In the genomic region with DNA sequence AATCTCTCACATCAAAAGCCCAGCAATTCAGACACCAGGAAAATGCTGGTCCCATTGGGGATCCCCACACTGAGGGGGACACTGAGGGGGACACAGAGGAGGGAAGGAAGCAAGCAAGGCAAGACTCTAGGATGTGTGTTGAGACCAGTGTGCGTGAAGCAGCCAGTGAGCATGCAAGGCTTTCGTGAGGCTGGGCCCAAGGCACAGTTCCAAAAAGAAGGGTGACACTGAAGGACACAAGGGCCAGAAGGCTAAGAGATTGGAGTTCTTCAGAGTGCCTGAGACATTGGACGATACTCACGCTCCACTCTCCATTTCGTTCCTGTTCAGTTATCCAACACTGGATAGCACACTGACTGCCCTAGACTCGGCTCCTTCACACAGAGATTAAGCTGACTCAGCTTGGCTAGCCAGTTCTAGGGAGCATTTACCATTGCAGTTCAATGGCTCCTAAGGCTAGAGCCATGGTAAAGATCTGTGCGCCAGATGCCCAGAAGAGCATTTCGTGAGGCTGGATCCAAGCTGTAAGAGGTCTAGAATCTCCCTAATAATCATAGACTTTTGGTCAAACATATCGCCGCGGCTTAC, we compare ENCODE assay signal across 19 mouse cellular contexts.
DNase-seq lines count a peak whose midpoint lies in the region; ATAC-seq and TF ChIP-seq lines count a peak whose summit lies in the region.
"Had no signal": no experiment of that assay in that cellular context is flagged by ENCODE, and none has a peak within 500 bp of the region (broad histone marks: within the 10 kb centered on the region; RNA-seq: fewer than 3 reads in every experiment).

No protein-coding gene starts in this region.

- dilution Hi-C loops in CH12.LX (cut with MboI; ENCODE audit: extremely low pct_ligation_motif_present, extremely low pct_unique_long_range_greater_than_20kb, low sequenced_read_pairs), result no loop called here

- H3K9me3 ChIP-seq in CH12.LX (replicated peaks; ENCODE audit: low read length) (peaks cover 4% of the 10 kb centered on the region), ES-E14 (ENCODE audit: control insufficient read depth, insufficient read depth, low read depth, low read length) (no peaks in the 10 kb centered on the region)
- H3K9me3 ChIP-seq in limb, embryonic 13.5 days, result no peaks in the 10 kb centered on the region
- H3K9me3 ChIP-seq in liver, embryonic 11.5 days (ENCODE audit: control insufficient read depth, low read length), result no peaks in the 10 kb centered on the region
- H3K9me3 ChIP-seq in midbrain, embryonic 11.5 days (ENCODE audit: control insufficient read depth, low read length), result no peaks in the 10 kb centered on the region
- H3K9me3 ChIP-seq: embryonic facial prominence, embryonic 13.5 days; heart, embryonic 13.5 days; megakaryocyte, embryonic 14.5 days; neural tube, embryonic 12.5 days had no signal

- intact Hi-C loops in heart, postnatal 14 days (cut with DNase I), result no loop called here

- peaks cover 38 to 77% of the 10 kb centered on the region in 2 experiments for H3K4me1 ChIP-seq in CH12.LX (ENCODE audit: control insufficient read depth in 1 of 2, insufficient read depth in 2 of 2)
- H3K4me1 ChIP-seq in ES-E14 (ENCODE audit: control insufficient read depth in 2 of 2, insufficient read depth in 2 of 2, low read length in 2 of 2, poor library complexity in 1 of 2), result peaks cover 1 to 7% of the 10 kb centered on the region in 2 experiments; a peak in 2 of 4 replicates
- H3K4me1 ChIP-seq in limb, embryonic 13.5 days, result peaks cover 44% of the 10 kb centered on the region
- H3K4me1 ChIP-seq in liver, embryonic 11.5 days (replicated peaks; ENCODE audit: control insufficient read depth, insufficient read depth, low read length), result peaks cover 19% of the 10 kb centered on the region
- peaks cover 13% of the 10 kb centered on the region for H3K4me1 ChIP-seq in midbrain, embryonic 11.5 days (ENCODE audit: control insufficient read depth, insufficient read depth, low read length)

- H3K9ac ChIP-seq in CH12.LX (ENCODE audit: insufficient read depth, low read depth), result no peak overlapping the region
- no peak overlapping the region for H3K9ac ChIP-seq in ES-E14 (ENCODE audit: insufficient read depth, low read depth, low read length, poor library complexity, severe bottlenecking)
- no peak overlapping the region for H3K9ac ChIP-seq in limb, embryonic 13.5 days
- no peak overlapping the region for H3K9ac ChIP-seq in liver, embryonic 11.5 days (ENCODE audit: low read depth, low read length)
- H3K9ac ChIP-seq in midbrain, embryonic 11.5 days (ENCODE audit: low read length), result no peak overlapping the region
- H3K9ac ChIP-seq: embryonic facial prominence, embryonic 13.5 days; heart, embryonic 13.5 days; hindbrain, embryonic 14.5 days; liver, embryonic 14.5 days; lung, embryonic 14.5 days; neural tube, embryonic 12.5 days had no signal

- ATAC-seq in limb, embryonic 13.5 days (ENCODE audit: low FRiP score, low read depth), result no peak
- no peak for ATAC-seq in liver, embryonic 11.5 days (replicated peaks; ENCODE audit: low FRiP score)
- ATAC-seq in midbrain, embryonic 11.5 days (ENCODE audit: low FRiP score), result no peak

- TF ChIP-seq POLR2A in CH12.LX (IDR thresholded peaks at IDR 0.05; ENCODE audit: low read depth, low read length), result no peak

- no peaks in the 10 kb centered on the region for H3K79me2 ChIP-seq in CH12.LX (replicated peaks; ENCODE audit: control insufficient read depth, extremely low read depth, insufficient read depth, poor library complexity, severe bottlenecking)

- peak; percentile 3 for DNase-seq in heart, postnatal 4 days
- no peak for DNase-seq in heart, postnatal 14 days
- DNase-seq in CH12.LX (ENCODE audit: extremely low read depth) (no peak), ES-E14 (ENCODE audit: low read depth, low spot score) (no peak)
- no peak for DNase-seq in liver, embryonic 11.5 days (ENCODE audit: low spot score)
- no peak for DNase-seq in midbrain, embryonic 11.5 days (ENCODE audit: low spot score, missing footprints)
- DNase-seq: cerebellum, adult 2 months; cerebellum, postnatal 25 days; kidney, adult 18-20 months; lung, embryonic 14.5 days; lung, postnatal 36 days; midbrain, embryonic 14.5 days had no signal

- TF ChIP-seq RAD21 in CH12.LX (IDR thresholded peaks at IDR 0.05; ENCODE audit: low read depth, low read length), result no peak

- WGBS in limb, embryonic 13.5 days, result 94% methylated on average over 11 of the region's 11 CpGs
- WGBS in liver, embryonic 11.5 days, result 91% methylated on average over 11 of the region's 11 CpGs
- WGBS in midbrain, embryonic 11.5 days, result 92% methylated on average over 11 of the region's 11 CpGs

- no peak for TF ChIP-seq CTCF in CH12.LX (conservative IDR thresholded peaks at IDR 0.05 in 1 of 2, IDR thresholded peaks at IDR 0.05 in 1 of 2; ENCODE audit: low read depth in 2 of 2, low read length in 2 of 2)

- H3K27me3 ChIP-seq in CH12.LX (replicated peaks), result no peaks in the 10 kb centered on the region
- no peaks in the 10 kb centered on the region for H3K27me3 ChIP-seq in limb, embryonic 13.5 days
- H3K27me3 ChIP-seq in liver, embryonic 11.5 days (replicated peaks; ENCODE audit: control insufficient read depth, insufficient read depth, low read length), result no peaks in the 10 kb centered on the region
- H3K27me3 ChIP-seq in midbrain, embryonic 11.5 days (ENCODE audit: control insufficient read depth, insufficient read depth, low read length), result no peaks in the 10 kb centered on the region
- H3K27me3 ChIP-seq: embryonic facial prominence, embryonic 13.5 days; heart, embryonic 13.5 days; neural tube, embryonic 12.5 days had no signal

- no peak for TF ChIP-seq EP300 in CH12.LX (IDR thresholded peaks at IDR 0.05; ENCODE audit: low read length)

- H3K36me3 ChIP-seq in CH12.LX (replicated peaks in 1 of 2; ENCODE audit: control insufficient read depth in 1 of 2, insufficient read depth in 1 of 2, low read length in 1 of 2) (no peaks in the 10 kb centered on the region), ES-E14 (ENCODE audit: control insufficient read depth, insufficient read depth, low read length, poor library complexity, severe bottlenecking) (no peaks in the 10 kb centered on the region)
- no peaks in the 10 kb centered on the region for H3K36me3 ChIP-seq in limb, embryonic 13.5 days
- H3K36me3 ChIP-seq in liver, embryonic 11.5 days (ENCODE audit: control insufficient read depth, insufficient read depth, low read length), result no peaks in the 10 kb centered on the region
- no peaks in the 10 kb centered on the region for H3K36me3 ChIP-seq in midbrain, embryonic 11.5 days (ENCODE audit: control insufficient read depth, insufficient read depth, low read length)
- H3K36me3 ChIP-seq: embryonic facial prominence, embryonic 13.5 days; heart, embryonic 13.5 days; neural tube, embryonic 12.5 days had no signal

- H3K4me2 ChIP-seq in CH12.LX (ENCODE audit: insufficient read depth, low read depth, poor library complexity, severe bottlenecking), result no peak overlapping the region
- H3K4me2 ChIP-seq in limb, embryonic 13.5 days (replicated peaks), result no peak overlapping the region
- H3K4me2 ChIP-seq in liver, embryonic 11.5 days, result no peak overlapping the region
- H3K4me2 ChIP-seq in midbrain, embryonic 11.5 days, result no peak overlapping the region
- H3K4me2 ChIP-seq: embryonic facial prominence, embryonic 13.5 days; heart, embryonic 13.5 days; hindbrain, embryonic 14.5 days; lung, embryonic 14.5 days; neural tube, embryonic 12.5 days had no signal

- no peak overlapping the region for H3K4me3 ChIP-seq in CH12.LX (replicated peaks in 1 of 3; ENCODE audit: low read depth in 2 of 3, low read length in 2 of 3, poor library complexity in 1 of 3)
- H3K4me3 ChIP-seq in ES-E14 (ENCODE audit: insufficient read depth in 1 of 2, low read depth in 1 of 2, low read length in 2 of 2, poor library complexity in 1 of 2, severe bottlenecking in 1 of 2), result no peak overlapping the region
- no peak overlapping the region for H3K4me3 ChIP-seq in limb, embryonic 13.5 days
- no peak overlapping the region for H3K4me3 ChIP-seq in liver, embryonic 11.5 days (ENCODE audit: low read depth, low read length)
- no peak overlapping the region for H3K4me3 ChIP-seq in midbrain, embryonic 11.5 days (ENCODE audit: low read depth, low read length)
- H3K4me3 ChIP-seq: embryonic facial prominence, embryonic 13.5 days; heart, embryonic 13.5 days; megakaryocyte, embryonic 14.5 days; neural tube, embryonic 12.5 days had no signal

- H3K27ac ChIP-seq in CH12.LX (ENCODE audit: insufficient read depth, low read depth), result no peak overlapping the region
- no peak overlapping the region for H3K27ac ChIP-seq in ES-E14 (ENCODE audit: insufficient read depth, low read depth, low read length, poor library complexity, severe bottlenecking)
- 0 out of 2 replicates have a peak overlapping the region, but pooled peaks have one; percentile 1 for H3K27ac ChIP-seq in limb, embryonic 13.5 days
- H3K27ac ChIP-seq in liver, embryonic 11.5 days (ENCODE audit: low read depth, low read length), result no peak overlapping the region
- no peak overlapping the region for H3K27ac ChIP-seq in midbrain, embryonic 11.5 days (ENCODE audit: low read depth, low read length)
- H3K27ac ChIP-seq: embryonic facial prominence, embryonic 13.5 days; hindbrain, embryonic 14.5 days; liver, embryonic 14.5 days; neural tube, embryonic 12.5 days had no signal

- in situ Hi-C loops in CH12.LX (cut with MboI; ENCODE audit: low pct_ligation_motif_present, low pct_unique_long_range_greater_than_20kb, low sequenced_read_pairs) (loop anchor here (5.0 kb wide), 1 partner anchor 125 kb away; no protein-coding TSS in a partner anchor), ES-E14 (cut with MboI; ENCODE audit: low sequenced_read_pairs in 2 of 2, unreplicated experiment in 2 of 2) (no loop called here)

TF ChIP-seq in CH12.LX, 34 proteins besides CTCF, POLR2A, EP300 and RAD21:
- peak; percentile 68; the same call in 1 of the 2 replicates for TF ChIP-seq MAFK (IDR thresholded peaks at IDR 0.05; ENCODE audit: insufficient replicate concordance, low read length)
- no peak for TF ChIP-seq SMC3 (IDR thresholded peaks at IDR 0.05; ENCODE audit: low read depth, low read length)

TF ChIP-seq in ES-E14, 5 proteins besides CTCF, POLR2A, EP300 and RAD21:
- TF ChIP-seq CHD2 (IDR thresholded peaks at IDR 0.05; ENCODE audit: low read depth, low read length) (no peak), MAFK (IDR thresholded peaks at IDR 0.05; ENCODE audit: insufficient read depth, low read depth, low read length) (peak; percentile 60)
